ENCODE assay signal across 16 mouse cellular contexts in genomic region chr3:121355569-121355968, GRCm38 (mm10).
"Had no signal": no experiment of that assay in that cellular context is flagged by ENCODE, and none has a peak within 500 bp of the region (broad histone marks: within the 10 kb centered on the region; RNA-seq: fewer than 3 reads in every experiment).

No protein-coding gene starts in this region.

- H3K4me3 ChIP-seq: megakaryocyte, embryonic 14.5 days; midbrain, embryonic 13.5 days; midbrain, embryonic 15.5 days; neural tube, embryonic 12.5 days; stomach, embryonic 15.5 days had no signal

- H3K27me3 ChIP-seq: midbrain, embryonic 13.5 days; midbrain, embryonic 15.5 days; neural tube, embryonic 12.5 days; stomach, embryonic 15.5 days had no signal

- H3K9me3 ChIP-seq: megakaryocyte, embryonic 14.5 days; midbrain, embryonic 13.5 days; midbrain, embryonic 15.5 days; neural tube, embryonic 12.5 days; stomach, embryonic 15.5 days had no signal

- DNase-seq: lung, adult 18-20 months; lung, embryonic 14.5 days; lung, postnatal 10 days; lung, postnatal 36 days; right cerebral cortex, postnatal 14 days; thymus, adult 2 months; thymus, postnatal 25 days; thymus, postnatal 4 days had no signal

- H3K4me2 ChIP-seq: lung, embryonic 14.5 days; midbrain, embryonic 11.5 days; midbrain, embryonic 13.5 days; midbrain, embryonic 15.5 days; neural tube, embryonic 12.5 days; stomach, embryonic 15.5 days had no signal

- H3K9ac ChIP-seq: lung, embryonic 14.5 days; midbrain, embryonic 13.5 days; midbrain, embryonic 15.5 days; neural tube, embryonic 12.5 days; stomach, embryonic 15.5 days had no signal

- ATAC-seq: midbrain, embryonic 13.5 days had no signal

- H3K36me3 ChIP-seq: midbrain, embryonic 13.5 days; midbrain, embryonic 15.5 days; neural tube, embryonic 12.5 days; stomach, embryonic 15.5 days had no signal

- H3K27ac ChIP-seq: macrophage; midbrain, embryonic 13.5 days; midbrain, embryonic 15.5 days; neural tube, embryonic 12.5 days; stomach, embryonic 15.5 days; stomach, postnatal 0 days had no signal

- H3K4me1 ChIP-seq: neural tube, embryonic 12.5 days; stomach, embryonic 15.5 days had no signal
